Mouse (Mus musculus): Measurements from ENCODE around the gene Tmem263. TPM values are rescaled to one million over a fixed set of nuclear protein-coding genes. Genes with fewer than 3 reads are reported as not detected.

Tmem263 gene
- polyA plus RNA-seq, 1 experiment from 2014 or later = 45.5 TPM

- Histone ChIP-seq H3K4me1 (replicated peaks; ENCODE audit: control insufficient read depth, insufficient read depth, low read length) (peaks cover 3% of the 10 kb centered on the region; the same call in 1 of the 2 replicates), H3K4me2 (peak within 1 kb of the TSS; percentile 79), H3K9ac (ENCODE audit: low read depth, low read length) (peak within 1 kb of the TSS; percentile 77), H3K4me3 (ENCODE audit: low read depth, low read length) (peak within 1 kb of the TSS; percentile 71), H3K36me3 (ENCODE audit: control insufficient read depth, insufficient read depth, low read length) (peaks cover 2% of the 10 kb centered on the region; the same call in 1 of the 2 replicates), H3K9me3 (ENCODE audit: control insufficient read depth, low read length) (no peaks in the 10 kb centered on the region), H3K27me3 (replicated peaks; ENCODE audit: control insufficient read depth, insufficient read depth, low read length) (no peaks in the 10 kb centered on the region), H3K27ac (ENCODE audit: low read depth, low read length) (no peak within 1 kb of the TSS)
- DNase-seq (ENCODE audit: low spot score) (peak; percentile 77), ATAC-seq (replicated peaks; ENCODE audit: low FRiP score) (peak; percentile 100)
- 7% methylated on average over 20 of the region's 20 CpGs for whole genome bisulfite sequencing
These were observed 25.2 kb downstream of the Tmem263 start, which contains the start of gene Mterf2 for GRCm38 (mm10) chr10:85127395-85128287. Gene Mterf2, minus strand, starts transcription at chr10:85128027.

GRCm38 (mm10) chr10:85128453-85128852, 26.0 kb downstream of the Tmem263 start:
- peak overlapping the region; percentile 35; the same call in 1 of the 2 replicates for H3K9ac ChIP-seq (ENCODE audit: low read depth, low read length)
- H3K4me3 ChIP-seq (ENCODE audit: low read depth, low read length) = peak overlapping the region; percentile 71
- no peak overlapping the region for H3K27ac ChIP-seq (ENCODE audit: low read depth, low read length)
- peak; percentile 41 for DNase-seq (ENCODE audit: low spot score)
- H3K4me2 ChIP-seq = peak overlapping the region; percentile 79
- H3K36me3 ChIP-seq (ENCODE audit: control insufficient read depth, insufficient read depth, low read length) = peaks cover 2% of the 10 kb centered on the region; the same call in 1 of the 2 replicates
- WGBS = 20% methylated on average over 7 of the region's 7 CpGs
- no peaks in the 10 kb centered on the region for H3K27me3 ChIP-seq (replicated peaks; ENCODE audit: control insufficient read depth, insufficient read depth, low read length)
- ATAC-seq (replicated peaks; ENCODE audit: low FRiP score) = peak; percentile 29; the same call in 1 of the 2 replicates
- H3K4me1 ChIP-seq (replicated peaks; ENCODE audit: control insufficient read depth, insufficient read depth, low read length) = peaks cover 3% of the 10 kb centered on the region; the same call in 1 of the 2 replicates
- H3K9me3 ChIP-seq (ENCODE audit: control insufficient read depth, low read length) = no peaks in the 10 kb centered on the region

- Histone ChIP-seq H3K4me1 (replicated peaks; ENCODE audit: control insufficient read depth, insufficient read depth, low read length) (no peaks in the 10 kb centered on the region), H3K9ac (ENCODE audit: low read depth, low read length) (no peak overlapping the region), H3K27ac (ENCODE audit: low read depth, low read length) (no peak overlapping the region), H3K4me2 (no peak overlapping the region), H3K4me3 (ENCODE audit: low read depth, low read length) (no peak overlapping the region), H3K9me3 (ENCODE audit: control insufficient read depth, low read length) (no peaks in the 10 kb centered on the region), H3K36me3 (ENCODE audit: control insufficient read depth, insufficient read depth, low read length) (no peaks in the 10 kb centered on the region), H3K27me3 (replicated peaks; ENCODE audit: control insufficient read depth, insufficient read depth, low read length) (no peaks in the 10 kb centered on the region)
- DNase-seq (ENCODE audit: low spot score) (no peak), ATAC-seq (replicated peaks; ENCODE audit: low FRiP score) (no peak)
- WGBS = 90% methylated on average over 6 of the region's 6 CpGs
These were observed 34.1 kb downstream of the Tmem263 start for GRCm38 (mm10) chr10:85136573-85136972.

DNA sequence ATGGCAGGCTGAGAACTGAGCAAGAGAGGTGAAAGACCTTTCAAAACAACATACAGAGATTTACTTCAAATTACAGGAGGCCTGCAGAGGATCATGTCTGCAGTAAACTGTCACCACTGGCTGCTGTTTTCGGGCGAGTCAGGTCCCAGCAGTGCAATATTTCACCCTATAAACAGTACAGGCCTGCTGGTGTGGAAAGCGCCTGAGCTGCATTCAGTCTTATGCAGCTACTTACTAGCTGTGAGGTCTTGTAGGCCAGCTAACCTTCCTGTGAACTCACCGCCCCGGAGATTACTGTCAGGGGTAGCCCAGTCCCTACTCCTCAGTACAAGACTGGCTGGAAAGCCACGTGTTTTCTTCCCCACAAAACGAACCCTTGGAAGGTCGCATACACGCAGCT, 39.0 kb downstream of the Tmem263 start:
- Histone ChIP-seq H3K4me1 (replicated peaks; ENCODE audit: control insufficient read depth, insufficient read depth, low read length) (no peaks in the 10 kb centered on the region), H3K27me3 (replicated peaks; ENCODE audit: control insufficient read depth, insufficient read depth, low read length) (no peaks in the 10 kb centered on the region), H3K4me3 (ENCODE audit: low read depth, low read length) (no peak overlapping the region), H3K36me3 (ENCODE audit: control insufficient read depth, insufficient read depth, low read length) (no peaks in the 10 kb centered on the region), H3K27ac (ENCODE audit: low read depth, low read length) (no peak overlapping the region), H3K9me3 (ENCODE audit: control insufficient read depth, low read length) (no peaks in the 10 kb centered on the region), H3K4me2 (no peak overlapping the region), H3K9ac (ENCODE audit: low read depth, low read length) (no peak overlapping the region)
- WGBS = 72% methylated on average over 9 of the region's 9 CpGs
- ATAC-seq (replicated peaks; ENCODE audit: low FRiP score) (no peak), DNase-seq (ENCODE audit: low spot score) (no peak)

DNA sequence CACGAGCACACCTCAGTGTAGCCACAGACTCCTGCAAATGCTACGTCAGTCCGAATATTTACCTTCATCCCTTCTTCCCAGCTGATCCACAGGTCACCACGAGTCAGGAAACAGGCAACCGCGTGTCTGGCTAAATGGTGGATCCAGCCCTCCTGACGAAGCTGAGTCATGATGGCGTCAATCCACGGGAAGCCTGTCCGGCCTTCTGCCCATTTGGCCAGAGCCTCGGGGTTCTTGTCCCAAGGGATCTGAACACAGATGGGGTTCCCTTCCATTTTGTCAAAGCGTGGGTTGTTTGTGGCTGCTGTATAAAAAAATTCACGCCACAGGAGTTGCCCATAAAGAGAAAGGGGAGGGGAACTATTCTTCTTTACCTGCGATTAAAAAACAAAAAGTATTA, 43.9 kb downstream of the Tmem263 start:
- H3K4me2 ChIP-seq = no peak overlapping the region
- H3K4me3 ChIP-seq (ENCODE audit: low read depth, low read length) = no peak overlapping the region
- no peak overlapping the region for H3K9ac ChIP-seq (ENCODE audit: low read depth, low read length)
- 80% methylated on average over 14 of the region's 14 CpGs for WGBS
- no peaks in the 10 kb centered on the region for H3K36me3 ChIP-seq (ENCODE audit: control insufficient read depth, insufficient read depth, low read length)
- ATAC-seq (replicated peaks; ENCODE audit: low FRiP score) (no peak), DNase-seq (ENCODE audit: low spot score) (no peak)
- no peaks in the 10 kb centered on the region for H3K4me1 ChIP-seq (replicated peaks; ENCODE audit: control insufficient read depth, insufficient read depth, low read length)
- no peaks in the 10 kb centered on the region for H3K9me3 ChIP-seq (ENCODE audit: control insufficient read depth, low read length)
- no peak overlapping the region for H3K27ac ChIP-seq (ENCODE audit: low read depth, low read length)
- no peaks in the 10 kb centered on the region for H3K27me3 ChIP-seq (replicated peaks; ENCODE audit: control insufficient read depth, insufficient read depth, low read length)

GRCm38 (mm10) chr10:85149226-85149625, 46.8 kb downstream of the Tmem263 start:
- H3K4me3 ChIP-seq (ENCODE audit: low read depth, low read length) = no peak overlapping the region
- no peak overlapping the region for H3K9ac ChIP-seq (ENCODE audit: low read depth, low read length)
- H3K4me1 ChIP-seq (replicated peaks; ENCODE audit: control insufficient read depth, insufficient read depth, low read length) = no peaks in the 10 kb centered on the region
- no peak for ATAC-seq (replicated peaks; ENCODE audit: low FRiP score)
- no peaks in the 10 kb centered on the region for H3K9me3 ChIP-seq (ENCODE audit: control insufficient read depth, low read length)
- H3K27ac ChIP-seq (ENCODE audit: low read depth, low read length) = no peak overlapping the region
- WGBS = 82% methylated on average over 5 of the region's 5 CpGs
- no peaks in the 10 kb centered on the region for H3K36me3 ChIP-seq (ENCODE audit: control insufficient read depth, insufficient read depth, low read length)
- H3K27me3 ChIP-seq (replicated peaks; ENCODE audit: control insufficient read depth, insufficient read depth, low read length) = no peaks in the 10 kb centered on the region
- DNase-seq (ENCODE audit: low spot score) = no peak
- H3K4me2 ChIP-seq = no peak overlapping the region

DNA sequence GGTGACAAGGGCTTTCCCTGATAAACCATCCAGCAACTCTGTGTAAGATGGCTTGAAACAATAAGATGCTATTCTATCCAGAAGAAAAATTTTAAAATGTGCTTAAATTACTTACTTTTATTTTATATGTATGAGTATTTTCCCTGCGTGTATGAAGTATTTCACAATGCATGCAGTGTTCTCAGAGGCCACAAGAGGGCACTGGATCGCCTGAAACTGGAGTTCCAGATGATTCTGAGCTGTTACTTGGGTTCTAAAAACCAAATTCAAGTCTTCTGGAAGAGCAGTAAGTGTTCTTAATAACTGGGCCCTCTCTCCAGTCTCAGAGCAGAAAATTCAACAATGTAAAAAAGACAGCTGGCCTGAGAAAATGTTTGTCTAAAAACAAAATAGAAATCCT, 51.8 kb downstream of the Tmem263 start:
- Histone ChIP-seq H3K4me2 (no peak overlapping the region), H3K9ac (ENCODE audit: low read depth, low read length) (no peak overlapping the region), H3K9me3 (ENCODE audit: control insufficient read depth, low read length) (no peaks in the 10 kb centered on the region), H3K4me1 (replicated peaks; ENCODE audit: control insufficient read depth, insufficient read depth, low read length) (no peaks in the 10 kb centered on the region), H3K36me3 (ENCODE audit: control insufficient read depth, insufficient read depth, low read length) (no peaks in the 10 kb centered on the region), H3K4me3 (ENCODE audit: low read depth, low read length) (no peak overlapping the region), H3K27me3 (replicated peaks; ENCODE audit: control insufficient read depth, insufficient read depth, low read length) (no peaks in the 10 kb centered on the region), H3K27ac (ENCODE audit: low read depth, low read length) (no peak overlapping the region)
- ATAC-seq (replicated peaks; ENCODE audit: low FRiP score) (no peak), DNase-seq (ENCODE audit: low spot score) (no peak)
- 14% methylated on average over 2 of the region's 2 CpGs for WGBS

- WGBS = 90% methylated on average over 7 of the region's 7 CpGs
- H3K4me3 ChIP-seq (ENCODE audit: low read depth, low read length) = no peak overlapping the region
- ATAC-seq (replicated peaks; ENCODE audit: low FRiP score) (no peak), DNase-seq (ENCODE audit: low spot score) (no peak)
- H3K36me3 ChIP-seq (ENCODE audit: control insufficient read depth, insufficient read depth, low read length) = no peaks in the 10 kb centered on the region
- no peak overlapping the region for H3K4me2 ChIP-seq
- no peaks in the 10 kb centered on the region for H3K4me1 ChIP-seq (replicated peaks; ENCODE audit: control insufficient read depth, insufficient read depth, low read length)
- H3K27me3 ChIP-seq (replicated peaks; ENCODE audit: control insufficient read depth, insufficient read depth, low read length) = no peaks in the 10 kb centered on the region
- no peak overlapping the region for H3K27ac ChIP-seq (ENCODE audit: low read depth, low read length)
- no peaks in the 10 kb centered on the region for H3K9me3 ChIP-seq (ENCODE audit: control insufficient read depth, low read length)
- H3K9ac ChIP-seq (ENCODE audit: low read depth, low read length) = no peak overlapping the region
These were observed 55.0 kb downstream of the Tmem263 start for GRCm38 (mm10) chr10:85157451-85157850.
